Mouse (Mus musculus): ENCODE measurements at regions not wholly inside any gene's neighbourhood (a gene's known extent, or its start where the extent isn't known, plus 50 kb on each side); places are given as distances from the start of the nearest gene placed in this dataset.

- DNase-seq: no peak
Measured at GRCm38 (mm10) chr6:101048836-101049361, 215.5 kb downstream of the Ppp4r2 start.

GRCm38 (mm10) chr6:101054880-101055279 lies 221.5 kb downstream of the Ppp4r2 start:
- no peak for DNase-seq

DNA sequence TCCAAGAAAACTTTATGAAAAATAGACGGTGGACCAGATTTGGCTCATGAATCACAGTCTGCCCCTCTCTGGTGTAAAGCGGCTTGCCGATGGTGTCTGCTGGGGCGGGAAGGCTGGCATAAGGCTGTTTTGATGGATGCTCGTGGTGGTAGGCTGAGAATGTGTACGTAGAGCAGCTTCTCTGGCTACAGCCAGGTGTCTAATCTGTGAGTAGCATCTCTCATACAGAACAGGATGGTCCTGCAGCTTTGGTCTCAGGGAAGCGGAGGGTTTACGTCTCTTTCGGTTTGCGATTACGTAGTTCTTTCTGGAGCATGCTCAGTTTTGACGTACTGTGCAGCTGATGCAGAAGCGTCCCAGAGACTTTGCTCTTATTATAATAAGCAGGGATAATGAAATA lies 222.9 kb downstream of the Ppp4r2 start:
- no peak for DNase-seq

GRCm38 (mm10) chr6:101059058-101059457 lies 225.6 kb downstream of the Ppp4r2 start:
- DNase-seq: no peak

DNA sequence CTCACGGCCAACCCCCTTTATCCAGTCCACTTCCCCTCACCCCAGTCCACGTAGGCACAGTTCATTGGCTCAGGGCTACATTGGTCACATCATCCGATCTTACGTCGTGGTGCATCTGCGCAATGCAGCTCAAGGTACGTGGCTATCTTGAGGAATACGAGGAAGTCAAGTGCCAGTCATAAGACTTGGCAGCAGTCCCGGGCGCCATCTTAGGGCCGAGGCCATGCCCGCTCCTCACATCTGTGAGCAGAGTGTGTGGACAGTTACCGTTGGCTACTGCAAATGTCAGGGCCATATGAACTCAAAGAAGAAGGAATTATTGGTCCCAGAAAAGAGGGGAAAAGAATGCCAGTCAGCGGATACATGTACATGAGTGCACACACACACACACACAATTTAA lies 228.8 kb downstream of the Ppp4r2 start:
- DNase-seq: no peak

GRCm38 (mm10) chr6:101075753-101076516 lies 242.5 kb downstream of the Ppp4r2 start:
- DNase-seq: no peak

DNA sequence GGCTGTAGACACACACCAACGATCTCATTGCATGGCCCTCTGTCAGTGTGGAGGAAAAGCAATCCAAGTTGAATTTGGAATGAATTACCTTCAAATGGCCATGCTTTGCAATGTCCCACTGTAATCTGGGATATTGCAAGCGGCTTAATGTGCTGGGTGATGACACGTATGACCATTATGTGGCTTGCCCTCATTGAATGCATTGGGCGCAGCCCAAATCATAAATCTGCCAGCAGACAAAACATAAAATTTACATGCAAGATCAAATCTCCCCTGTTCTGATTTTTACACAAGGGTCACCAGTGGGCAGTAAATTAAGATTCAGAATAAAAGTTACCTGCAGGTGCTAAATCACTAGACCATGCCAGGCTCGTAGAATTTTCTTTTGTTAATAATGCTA lies 244.9 kb downstream of the Ppp4r2 start:
- DNase-seq: no peak

DNA sequence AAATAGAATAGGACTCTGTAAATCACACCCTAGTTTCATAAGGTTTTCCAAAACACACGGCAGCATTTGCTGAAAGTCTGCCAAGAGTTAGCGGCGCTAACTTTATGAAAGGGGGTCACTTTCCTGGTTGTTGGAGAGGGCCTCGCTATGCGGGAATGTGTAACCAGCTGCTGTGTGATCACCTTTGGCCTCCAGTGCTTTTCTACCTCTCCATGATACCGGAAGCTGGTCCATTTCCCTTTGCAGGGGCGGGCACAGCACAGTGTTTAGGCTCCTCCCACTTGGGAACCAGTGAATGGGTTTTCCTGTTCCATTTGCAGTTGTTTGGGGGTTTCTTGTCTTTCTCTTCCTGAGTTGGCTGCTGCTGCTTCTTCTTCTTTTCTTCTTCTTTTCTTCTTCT lies 250.3 kb downstream of the Ppp4r2 start:
- no peak for DNase-seq

DNA sequence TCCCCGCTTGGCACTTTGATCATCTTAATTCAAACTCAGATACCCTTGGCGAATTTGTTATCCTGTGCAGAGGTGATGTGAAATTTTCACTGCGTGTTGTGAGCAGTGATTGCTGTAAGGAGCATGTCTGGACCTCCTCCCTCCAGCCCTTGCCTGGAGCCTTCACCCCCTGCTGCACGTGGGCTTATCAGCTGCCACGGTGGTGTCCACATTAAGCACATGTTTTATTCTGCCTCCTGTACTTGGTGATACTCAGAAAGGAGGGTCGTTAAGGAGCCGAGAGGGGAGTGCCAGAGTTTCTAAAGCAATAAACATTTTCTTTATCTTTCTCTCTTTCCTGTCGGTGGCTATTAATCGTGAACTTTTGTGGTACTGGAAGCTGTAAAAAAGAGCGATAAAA lies 258.8 kb downstream of the Ppp4r2 start:
- no peak for DNase-seq
